Mouse (Mus musculus): ENCODE data around the gene Gm8300. TPM values are rescaled to one million over a fixed set of nuclear protein-coding genes. Genes with fewer than 3 reads are reported as not detected.

Gene Gm8300
- polyA plus RNA-seq, 1 experiment from 2014 or later: not detected

Other genes with a start within 250 kb of the Gm8300 start
- 106 to 155 TPM (median 136 TPM) in 3 replicates for gene Vipas39, start 248.1 kb upstream of the Gm8300 start, polyA plus RNA-seq (2018)
- gene Ahsa1, start 247.8 kb upstream of the Gm8300 start, polyA plus RNA-seq (2018): 198 to 597 TPM (median 364 TPM) in 3 replicates
- gene Ism2, start 214.6 kb upstream of the Gm8300 start, polyA plus RNA-seq (2018): 0.19 TPM in 1 of 3 replicates, not detected in the others
- gene Sptlc2, start 126.0 kb upstream of the Gm8300 start, polyA plus RNA-seq (2018): 96.4 to 117 TPM (median 96.5 TPM) in 3 replicates
- 44.6 to 126 TPM (median 109 TPM) in 3 replicates for gene Slirp, start 70.4 kb upstream of the Gm8300 start, polyA plus RNA-seq (2018)
- gene Alkbh1, start 70.3 kb upstream of the Gm8300 start, polyA plus RNA-seq (2018): 10.6 to 11.2 TPM (median 10.8 TPM) in 3 replicates
- gene Snw1, start 42.0 kb upstream of the Gm8300 start, polyA plus RNA-seq (2018): 90.8 to 150 TPM (median 111 TPM) in 3 replicates
- not detected in 3 replicates for gene Gm5788, start 19.6 kb upstream of the Gm8300 start, polyA plus RNA-seq (2018)
- not detected in 3 replicates for gene Oog1, start 88.4 kb downstream of the Gm8300 start, polyA plus RNA-seq (2018)
- gene Gm4027, start 104.6 kb downstream of the Gm8300 start, polyA plus RNA-seq (2018): not detected in 3 replicates
- gene Gm16381, start 130.3 kb downstream of the Gm8300 start, polyA plus RNA-seq (2018): not detected in 3 replicates

Data from macrophage (primary cell).